Mouse (Mus musculus) CD8-positive naive resting alpha-beta T cell, adult 2 months (primary cell): ENCODE results near the gene A630023A22Rik.

Experiments
- DNase-seq, 2 experiments: peaks; one replicate each; pipeline ENCODE4 v3.0.0; 2022; ENCODE audit warnings: low read depth in 2 of 2, low spot score in 2 of 2

A630023A22Rik gene

GRCm38 (mm10) chr14:34102601-34103000 lies at the start of gene A630023A22Rik:
A630023A22Rik (minus strand) TSS chr14:34102754.
- no peak for DNase-seq

- DNase-seq = no peak
Measured at GRCm38 (mm10) chr14:34152342-34152741, 49.8 kb upstream of the A630023A22Rik start, which contains the start of gene Npy4r. Npy4r (minus strand) TSS chr14:34152489.

- DNase-seq = no peak
Measured at GRCm38 (mm10) chr14:34142915-34143314, 40.4 kb upstream of the A630023A22Rik start.

GRCm38 (mm10) chr14:34142316-34142715 lies 39.8 kb upstream of the A630023A22Rik start:
- DNase-seq = no peak

- DNase-seq = no peak
Measured at GRCm38 (mm10) chr14:34139671-34140664, 37.4 kb upstream of the A630023A22Rik start.

- DNase-seq = no peak
Measured at GRCm38 (mm10) chr14:34135391-34135790, 32.8 kb upstream of the A630023A22Rik start.

- DNase-seq = no peak
Measured at GRCm38 (mm10) chr14:34131216-34131615, 28.7 kb upstream of the A630023A22Rik start.

GRCm38 (mm10) chr14:34121691-34122090 lies 19.1 kb upstream of the A630023A22Rik start:
- DNase-seq = no peak

GRCm38 (mm10) chr14:34120923-34121351 lies 18.4 kb upstream of the A630023A22Rik start:
- DNase-seq = no peak

- DNase-seq = no peak
Measured at GRCm38 (mm10) chr14:34120016-34120910, 17.7 kb upstream of the A630023A22Rik start.

GRCm38 (mm10) chr14:34119046-34119723 lies 16.6 kb upstream of the A630023A22Rik start:
- no peak for DNase-seq

- no peak for DNase-seq
Measured at GRCm38 (mm10) chr14:34114311-34114710, 11.8 kb upstream of the A630023A22Rik start.

GRCm38 (mm10) chr14:34107594-34107993 lies 5.0 kb upstream of the A630023A22Rik start:
- DNase-seq = no peak

GRCm38 (mm10) chr14:34106389-34107062 lies 4.0 kb upstream of the A630023A22Rik start:
- no peak for DNase-seq

GRCm38 (mm10) chr14:34104892-34105291 lies 2.3 kb upstream of the A630023A22Rik start:
- DNase-seq = no peak

- DNase-seq = no peak
Measured at GRCm38 (mm10) chr14:34103855-34104254, 1.3 kb upstream of the A630023A22Rik start.

- no peak for DNase-seq
Measured at GRCm38 (mm10) chr14:34096161-34096560, 6.4 kb downstream of the A630023A22Rik start.

GRCm38 (mm10) chr14:34092856-34093255 lies 9.7 kb downstream of the A630023A22Rik start:
- DNase-seq = no peak

- DNase-seq = no peak
Measured at GRCm38 (mm10) chr14:34091475-34091874, 11.1 kb downstream of the A630023A22Rik start.

GRCm38 (mm10) chr14:34089796-34090195 lies 12.8 kb downstream of the A630023A22Rik start:
- DNase-seq = no peak
